Mouse (Mus musculus) midbrain, postnatal 0 days (tissue): ENCODE measurements around the gene Pomc. TPM values are rescaled to one million over a fixed set of nuclear protein-coding genes. Genes with fewer than 3 reads are reported as not detected.
A peak's percentile ranks its signal among the peaks of the same experiment; 100 is the strongest.
"Not testable (repeated sequence)": the region's sequence is repeated elsewhere in the genome, so short reads cannot be mapped to it uniquely, and the experiment has no call there.

Experiments
- ATAC-seq: fragments of 200-750 bp; cut with Nextera tagmentation; 2 replicates; pipeline ENCODE4 v1.8.0; 2017; ENCODE audit warnings: moderate number of reproducible peaks, mild to moderate bottlenecking, moderate TSS enrichment, moderate library complexity; ENCODE audit not compliant: low FRiP score
- DNase-seq: peaks from one replicate; pipeline ENCODE4 v3.0.0-alpha.2; 2015; ENCODE audit warnings: low spot score
- H3K27ac ChIP-seq: fragments of 300-500 bp; sonication (generic); 2 replicates; pipeline ENCODE4 v1.5.1; 2014; ENCODE audit warnings: low read depth, mild to moderate bottlenecking, low read length, mixed read lengths
- H3K27me3 ChIP-seq: fragments of 300-500 bp; sonication (generic); 2 replicates; pipeline ENCODE4 v1.6.1; 2014; ENCODE audit warnings: low read length, control low read depth, mixed read lengths; ENCODE audit not compliant: insufficient read depth
- H3K36me3 ChIP-seq: fragments of 300-500 bp; sonication (generic); 2 replicates; pipeline ENCODE4 v1.6.1; 2014; ENCODE audit warnings: low read length, control low read depth, mixed read lengths; ENCODE audit not compliant: insufficient read depth
- H3K4me1 ChIP-seq: fragments of 300-500 bp; sonication (generic); 2 replicates; pipeline ENCODE4 v1.6.1; 2014; ENCODE audit warnings: mild to moderate bottlenecking, control low read depth, antibody characterized with exemption, low read length, mixed read lengths; ENCODE audit not compliant: insufficient read depth
- H3K4me2 ChIP-seq: fragments of 300-500 bp; sonication (generic); 2 replicates; pipeline ENCODE4 v1.6.1; 2014; ENCODE audit warnings: low read depth, mild to moderate bottlenecking, low read length, mixed read lengths; ENCODE audit not compliant: poor library complexity, severe bottlenecking
- H3K4me3 ChIP-seq: fragments of 300-500 bp; sonication (generic); 2 replicates; pipeline ENCODE4 v1.5.1; 2014; ENCODE audit warnings: low read depth, mild to moderate bottlenecking, low read length, moderate library complexity
- H3K9ac ChIP-seq: fragments of 300-500 bp; sonication (generic); replicated peaks from 2 replicates; pipeline ENCODE4 v1.6.1; 2014; ENCODE audit warnings: mild to moderate bottlenecking, low read length, moderate library complexity, mixed read lengths; ENCODE audit not compliant: poor library complexity, severe bottlenecking
- H3K9me3 ChIP-seq: fragments of 300-500 bp; sonication (generic); 2 replicates; pipeline ENCODE4 v1.6.1; 2016; ENCODE audit warnings: low read length, control low read depth
- CTCF ChIP-seq: IDR thresholded peaks from 2 replicates; pipeline ENCODE4 v1.5.1; 2016; ENCODE audit warnings: antibody characterized with exemption, mild to moderate bottlenecking
- WGBS: fragments of 180-500 bp; shearing (Covaris S2); extraction: QIAGEN DNeasy Blood & Tissue Kit; methylation state at CpG from one replicate; pipeline ENCODE4 v1.1.7; 2014; 5-methylcytosine and 5-hydroxymethylcytosine counted together
- polyA plus RNA-seq: library from polyadenylated mRNA; unstranded; fragments of >200 nt; fragmentation: Nextera tagmentation; extraction: Ambion mirVana; gene quantifications from 2 replicates; pipeline ENCODE4 v1.2.1, GENCODE M21; 2015
- total RNA-seq: library from RNA; depleted of rRNA; stranded (reverse); fragments of >200 nt; gene quantifications from 2 replicates; pipeline ENCODE4 v1.2.3, GENCODE M21; 2014

The Pomc gene
- total and polyA plus RNA-seq, 2 experiments from 2014 or later = 2.2 to 9.8 TPM

DNA sequence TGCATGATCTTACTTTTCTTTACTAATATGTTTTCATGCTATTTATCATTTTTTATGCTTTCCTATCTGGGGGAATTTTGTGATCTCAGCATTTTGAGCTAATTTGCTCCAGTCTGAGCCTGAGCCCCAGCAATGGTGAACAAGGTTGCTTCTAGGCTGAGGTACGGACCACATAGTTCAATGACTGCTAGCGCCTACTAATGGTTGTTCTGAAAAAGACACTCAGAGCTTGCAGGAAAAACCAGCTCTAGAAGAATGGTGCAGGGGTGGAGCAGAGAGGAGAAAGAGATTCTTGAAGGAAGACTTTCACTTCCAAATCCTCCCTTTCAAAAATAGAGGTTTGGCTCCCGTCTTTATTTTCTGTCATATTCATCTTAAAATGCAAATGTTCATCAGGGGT is 1.6 kb downstream of the Pomc start:
- H3K27me3 ChIP-seq = peaks cover 13% of the 10 kb centered on the region; the same call in 1 of the 2 replicates
- peak; percentile 69 for TF ChIP-seq CTCF

DNA sequence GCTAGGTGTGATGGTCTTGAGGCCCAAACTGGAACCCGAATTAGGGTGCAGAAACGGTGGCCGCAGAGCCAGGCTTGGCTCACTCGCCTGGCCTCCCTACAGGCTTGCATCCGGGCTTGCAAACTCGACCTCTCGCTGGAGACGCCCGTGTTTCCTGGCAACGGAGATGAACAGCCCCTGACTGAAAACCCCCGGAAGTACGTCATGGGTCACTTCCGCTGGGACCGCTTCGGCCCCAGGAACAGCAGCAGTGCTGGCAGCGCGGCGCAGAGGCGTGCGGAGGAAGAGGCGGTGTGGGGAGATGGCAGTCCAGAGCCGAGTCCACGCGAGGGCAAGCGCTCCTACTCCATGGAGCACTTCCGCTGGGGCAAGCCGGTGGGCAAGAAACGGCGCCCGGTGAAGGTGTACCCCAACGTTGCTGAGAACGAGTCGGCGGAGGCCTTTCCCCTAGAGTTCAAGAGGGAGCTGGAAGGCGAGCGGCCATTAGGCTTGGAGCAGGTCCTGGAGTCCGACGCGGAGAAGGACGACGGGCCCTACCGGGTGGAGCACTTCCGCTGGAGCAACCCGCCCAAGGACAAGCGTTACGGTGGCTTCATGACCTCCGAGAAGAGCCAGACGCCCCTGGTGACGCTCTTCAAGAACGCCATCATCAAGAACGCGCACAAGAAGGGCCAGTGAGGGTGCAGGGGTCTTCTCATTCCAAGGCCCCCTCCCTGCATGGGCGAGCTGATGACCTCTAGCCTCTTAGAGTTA is 5.2 kb downstream of the Pomc start:
- peak overlapping the region; percentile 87 for H3K4me2 ChIP-seq
- 0 out of 2 replicates have a peak, but pooled peaks cover 2% of the 10 kb centered on the region for H3K27me3 ChIP-seq
- no peaks in the 10 kb centered on the region for H3K9me3 ChIP-seq
- peak overlapping the region; percentile 83 for H3K9ac ChIP-seq
- no peak for TF ChIP-seq CTCF
- H3K4me1 ChIP-seq = 0 out of 2 replicates have a peak, but pooled peaks cover 3% of the 10 kb centered on the region
- ATAC-seq (peak; percentile 96), DNase-seq (peak; percentile 96)
- H3K36me3 ChIP-seq = peaks cover 11% of the 10 kb centered on the region; the same call in 1 of the 2 replicates
- H3K27ac ChIP-seq = peak overlapping the region; percentile 97
- WGBS = 2% methylated on average over 53 of the region's 53 CpGs
- peak overlapping the region; percentile 53 for H3K4me3 ChIP-seq

More for the DNA sequence above, 1.6 kb downstream of the Pomc start:
- Histone ChIP-seq H3K9ac (no peak overlapping the region), H3K4me2 (no peak overlapping the region), H3K4me1 (0 out of 2 replicates have a peak, but pooled peaks cover 3% of the 10 kb centered on the region), H3K27ac (no peak overlapping the region), H3K36me3 (no peaks in the 10 kb centered on the region), H3K4me3 (no peak overlapping the region), H3K9me3 (no peaks in the 10 kb centered on the region)
- ATAC-seq (no peak), DNase-seq (peak; percentile 55)
- WGBS = 13% methylated on average over 3 of the region's 3 CpGs

DNA sequence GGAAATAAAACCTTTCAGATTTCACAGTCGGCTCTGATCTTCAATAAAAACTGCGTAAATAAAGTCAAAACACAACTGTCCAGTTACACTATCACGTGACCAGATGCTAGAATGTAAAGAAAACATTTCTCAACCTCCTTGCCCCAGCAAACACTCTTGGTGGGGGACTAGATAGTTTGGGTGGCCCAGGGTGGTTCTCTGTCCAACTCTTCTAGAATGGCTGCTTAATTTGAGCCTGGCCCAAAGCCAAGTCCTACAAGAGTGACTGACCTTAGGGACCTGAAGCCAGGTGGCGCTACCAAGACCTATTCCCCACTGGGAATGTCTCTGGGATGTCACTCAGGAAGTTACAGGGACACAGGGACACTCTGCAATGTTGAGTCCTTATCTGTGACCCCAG is 5.8 kb downstream of the Pomc start:
- ATAC-seq = no peak
- H3K4me3 ChIP-seq = peak overlapping the region; percentile 53
- H3K4me2 ChIP-seq = peak overlapping the region; percentile 87
- peak; percentile 47 for DNase-seq
- peaks cover 16% of the 10 kb centered on the region for H3K36me3 ChIP-seq
- WGBS = 45% methylated on average over 4 of the region's 4 CpGs
- 0 out of 2 replicates have a peak, but pooled peaks cover 3% of the 10 kb centered on the region for H3K4me1 ChIP-seq
- no peaks in the 10 kb centered on the region for H3K9me3 ChIP-seq
- TF ChIP-seq CTCF = peak; percentile 51
- peak overlapping the region; percentile 83; the same call in 1 of the 2 replicates for H3K9ac ChIP-seq
- H3K27me3 ChIP-seq = no peaks in the 10 kb centered on the region
- peak overlapping the region; percentile 97 for H3K27ac ChIP-seq

DNA sequence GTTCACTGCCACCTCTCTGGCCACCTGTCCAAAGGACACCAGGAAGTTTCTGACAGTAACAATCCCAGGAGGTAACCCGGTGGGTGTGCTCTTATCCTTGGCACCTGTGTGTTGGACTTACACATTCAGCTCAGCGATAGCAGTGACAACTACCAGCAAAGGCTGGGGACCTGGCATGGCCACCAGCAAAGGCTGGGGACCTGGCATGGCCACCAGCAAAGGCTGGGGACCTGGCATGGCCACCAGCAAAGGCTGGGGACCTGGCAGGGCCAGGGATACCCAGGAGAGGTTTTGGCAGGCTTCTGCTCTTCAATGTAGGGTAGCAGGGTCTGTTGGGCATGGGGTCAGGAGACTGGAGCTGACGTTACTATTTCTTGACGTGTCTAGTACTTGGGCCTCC is 12.4 kb downstream of the Pomc start:
- H3K4me1 ChIP-seq = no peaks in the 10 kb centered on the region
- H3K9ac ChIP-seq = no peak overlapping the region
- no peak overlapping the region for H3K27ac ChIP-seq
- no peak for TF ChIP-seq CTCF
- no peaks in the 10 kb centered on the region for H3K9me3 ChIP-seq
- H3K4me2 ChIP-seq = no peak overlapping the region
- DNase-seq (no peak), ATAC-seq (no peak)
- no peak overlapping the region for H3K4me3 ChIP-seq
- H3K27me3 ChIP-seq = no peaks in the 10 kb centered on the region
- 97% methylated on average over 4 of the region's 4 CpGs for WGBS
- peaks cover 73% of the 10 kb centered on the region for H3K36me3 ChIP-seq

DNA sequence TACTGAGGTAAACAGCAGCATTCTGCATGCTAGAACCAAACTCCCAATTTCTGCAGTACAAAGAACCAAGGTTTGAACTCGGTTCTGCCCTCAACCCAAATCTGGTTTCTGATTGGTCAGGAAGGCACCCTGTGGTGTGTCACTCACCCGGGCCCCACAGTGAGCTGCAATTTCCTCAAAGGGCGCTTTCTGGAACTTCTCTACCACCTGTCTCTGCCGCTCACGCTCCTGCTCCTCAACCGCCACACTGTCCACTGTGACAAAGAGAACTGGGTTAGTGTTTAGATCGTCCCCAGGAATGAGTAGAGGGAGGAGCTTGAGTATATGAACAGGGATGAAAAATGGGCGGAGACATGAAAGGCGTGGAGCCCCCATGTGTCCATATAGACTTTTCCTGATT is 13.6 kb downstream of the Pomc start:
- Histone ChIP-seq H3K4me1 (no peaks in the 10 kb centered on the region), H3K4me3 (no peak overlapping the region), H3K27ac (no peak overlapping the region), H3K27me3 (no peaks in the 10 kb centered on the region), H3K9ac (no peak overlapping the region), H3K36me3 (peaks cover 80% of the 10 kb centered on the region), H3K9me3 (no peaks in the 10 kb centered on the region), H3K4me2 (no peak overlapping the region)
- DNase-seq = no peak
- ATAC-seq = no peak
- 69% methylated on average over 9 of the region's 9 CpGs for WGBS
- TF ChIP-seq CTCF = no peak

DNA sequence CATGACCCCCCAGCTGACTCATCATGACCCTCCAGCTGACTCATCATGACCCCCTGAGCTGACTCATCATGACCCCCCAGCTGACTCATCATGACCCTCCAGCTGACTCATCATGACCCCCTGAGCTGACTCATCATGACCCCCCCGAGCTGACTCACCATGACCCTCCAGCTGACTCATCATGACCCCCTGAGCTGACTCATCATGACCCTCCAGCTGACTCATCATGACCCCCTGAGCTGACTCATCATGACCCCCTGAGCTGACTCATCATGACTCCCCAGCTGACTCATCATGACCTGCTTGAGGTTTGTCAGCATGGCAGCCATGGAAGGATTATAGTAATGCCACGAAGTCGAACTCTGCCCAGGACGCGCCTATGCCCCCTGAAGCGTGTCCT is 18.4 kb downstream of the Pomc start:
- H3K4me3 ChIP-seq, DNase-seq, ATAC-seq, H3K4me1 ChIP-seq, H3K27ac ChIP-seq, H3K9me3 ChIP-seq, H3K27me3 ChIP-seq, H3K9ac ChIP-seq, H3K4me2 ChIP-seq: not testable (repeated sequence)
- peaks cover 78% of the 10 kb centered on the region for H3K36me3 ChIP-seq
- 93% methylated on average over 6 of the region's 6 CpGs for WGBS
